Mouse (Mus musculus): ENCODE measurements around the gene Zmat3. TPM values are rescaled to one million over a fixed set of nuclear protein-coding genes. Genes with fewer than 3 reads are reported as not detected.

The Zmat3 gene
- total RNA-seq, 1 experiment from 2014 or later, result 1.2 TPM

- no peak for ATAC-seq (replicated peaks; ENCODE audit: insufficient number of reproducible peaks, low FRiP score, low TSS enrichment, poor library complexity, severe bottlenecking)
These were observed 14.1 kb upstream of the Zmat3 start for GRCm38 (mm10) chr3:32379891-32380290.

- no peak for ATAC-seq (replicated peaks; ENCODE audit: insufficient number of reproducible peaks, low FRiP score, low TSS enrichment, poor library complexity, severe bottlenecking)
These were observed 7.4 kb upstream of the Zmat3 start for GRCm38 (mm10) chr3:32373236-32373635.

GRCm38 (mm10) chr3:32372470-32372869, 6.7 kb upstream of the Zmat3 start:
- no peak for ATAC-seq (replicated peaks; ENCODE audit: insufficient number of reproducible peaks, low FRiP score, low TSS enrichment, poor library complexity, severe bottlenecking)

GRCm38 (mm10) chr3:32371957-32372356, 6.1 kb upstream of the Zmat3 start:
- ATAC-seq (replicated peaks; ENCODE audit: insufficient number of reproducible peaks, low FRiP score, low TSS enrichment, poor library complexity, severe bottlenecking), result no peak

- ATAC-seq (replicated peaks; ENCODE audit: insufficient number of reproducible peaks, low FRiP score, low TSS enrichment, poor library complexity, severe bottlenecking), result no peak
These were observed 1.7 kb upstream of the Zmat3 start for GRCm38 (mm10) chr3:32367516-32367915.

GRCm38 (mm10) chr3:32366246-32366734, 476 bp upstream of the Zmat3 start:
- ATAC-seq (replicated peaks; ENCODE audit: insufficient number of reproducible peaks, low FRiP score, low TSS enrichment, poor library complexity, severe bottlenecking), result no peak

- ATAC-seq (replicated peaks; ENCODE audit: insufficient number of reproducible peaks, low FRiP score, low TSS enrichment, poor library complexity, severe bottlenecking), result no peak
These were observed 821 bp downstream of the Zmat3 start for GRCm38 (mm10) chr3:32364841-32365545.

- ATAC-seq (replicated peaks; ENCODE audit: insufficient number of reproducible peaks, low FRiP score, low TSS enrichment, poor library complexity, severe bottlenecking), result no peak
These were observed 1.6 kb downstream of the Zmat3 start for GRCm38 (mm10) chr3:32364195-32364594.

GRCm38 (mm10) chr3:32361221-32361620, 4.6 kb downstream of the Zmat3 start:
- no peak for ATAC-seq (replicated peaks; ENCODE audit: insufficient number of reproducible peaks, low FRiP score, low TSS enrichment, poor library complexity, severe bottlenecking)

GRCm38 (mm10) chr3:32347881-32348280, 17.9 kb downstream of the Zmat3 start:
- ATAC-seq (replicated peaks; ENCODE audit: insufficient number of reproducible peaks, low FRiP score, low TSS enrichment, poor library complexity, severe bottlenecking), result no peak

GRCm38 (mm10) chr3:32345249-32345648, 20.6 kb downstream of the Zmat3 start:
- no peak for ATAC-seq (replicated peaks; ENCODE audit: insufficient number of reproducible peaks, low FRiP score, low TSS enrichment, poor library complexity, severe bottlenecking)

- ATAC-seq (replicated peaks; ENCODE audit: insufficient number of reproducible peaks, low FRiP score, low TSS enrichment, poor library complexity, severe bottlenecking), result no peak
These were observed 21.0 kb downstream of the Zmat3 start for GRCm38 (mm10) chr3:32344825-32345224.

GRCm38 (mm10) chr3:32343371-32343770, 22.4 kb downstream of the Zmat3 start:
- ATAC-seq (replicated peaks; ENCODE audit: insufficient number of reproducible peaks, low FRiP score, low TSS enrichment, poor library complexity, severe bottlenecking), result no peak

- no peak for ATAC-seq (replicated peaks; ENCODE audit: insufficient number of reproducible peaks, low FRiP score, low TSS enrichment, poor library complexity, severe bottlenecking)
These were observed 24.4 kb downstream of the Zmat3 start for GRCm38 (mm10) chr3:32341434-32341833.

- ATAC-seq (replicated peaks; ENCODE audit: insufficient number of reproducible peaks, low FRiP score, low TSS enrichment, poor library complexity, severe bottlenecking), result no peak
These were observed 27.6 kb downstream of the Zmat3 start for GRCm38 (mm10) chr3:32338231-32338630.

- no peak for ATAC-seq (replicated peaks; ENCODE audit: insufficient number of reproducible peaks, low FRiP score, low TSS enrichment, poor library complexity, severe bottlenecking)
These were observed 28.0 kb downstream of the Zmat3 start for GRCm38 (mm10) chr3:32337770-32338169.

- no peak for ATAC-seq (replicated peaks; ENCODE audit: insufficient number of reproducible peaks, low FRiP score, low TSS enrichment, poor library complexity, severe bottlenecking)
These were observed 30.9 kb downstream of the Zmat3 start for GRCm38 (mm10) chr3:32334901-32335300.

GRCm38 (mm10) chr3:32333456-32334086, 32.2 kb downstream of the Zmat3 start:
- peak; percentile 56 for ATAC-seq (replicated peaks; ENCODE audit: insufficient number of reproducible peaks, low FRiP score, low TSS enrichment, poor library complexity, severe bottlenecking)

GRCm38 (mm10) chr3:32317901-32318416, 47.9 kb downstream of the Zmat3 start:
- no peak for ATAC-seq (replicated peaks; ENCODE audit: insufficient number of reproducible peaks, low FRiP score, low TSS enrichment, poor library complexity, severe bottlenecking)

All from monocyte, adult 5-6 weeks (primary cell).